Mouse (Mus musculus) layer of hippocampus, adult 8-10 months (tissue): ENCODE results near the gene Pop5. TPM values are rescaled to one million over a fixed set of nuclear protein-coding genes. Genes with fewer than 3 reads are reported as not detected.
A peak's percentile ranks its signal among the peaks of the same experiment; 100 is the strongest.

ENCODE experiments used
- DNase-seq, 2 experiments: peaks; one replicate each; pipeline ENCODE4 v3.0.0; 2022; ENCODE audit warnings: low spot score in 2 of 2
- total RNA-seq, 4 experiments: library from RNA; stranded (reverse); gene quantifications; 2 replicates each; pipeline ENCODE4 v1.2.4; 2022

Pop5 gene
- total RNA-seq, 4 experiments from 2014 or later, result 89.0 to 104 (median 99.1) TPM

- no peak for DNase-seq
Measured at GRCm38 (mm10) chr5:115214864-115215263, 20.8 kb upstream of the Pop5 start.

GRCm38 (mm10) chr5:115215273-115216185 is 20.1 kb upstream of the Pop5 start:
- DNase-seq, result no peak

- no peak for DNase-seq
Measured at GRCm38 (mm10) chr5:115217998-115218397, 17.6 kb upstream of the Pop5 start.

- peak in 1 of 2 experiments; percentile 40 for DNase-seq
Measured at GRCm38 (mm10) chr5:115220931-115221640, 14.6 kb upstream of the Pop5 start.

GRCm38 (mm10) chr5:115222485-115222884 is 13.2 kb upstream of the Pop5 start:
- DNase-seq, result no peak

- DNase-seq, result no peak
Measured at GRCm38 (mm10) chr5:115230830-115231551, 4.6 kb upstream of the Pop5 start.

GRCm38 (mm10) chr5:115231552-115232120 is 4.0 kb upstream of the Pop5 start:
- no peak for DNase-seq

- DNase-seq, result no peak
Measured at GRCm38 (mm10) chr5:115232516-115232915, 3.1 kb upstream of the Pop5 start.

GRCm38 (mm10) chr5:115233031-115233780 is 2.4 kb upstream of the Pop5 start:
- no peak for DNase-seq

GRCm38 (mm10) chr5:115234519-115234918 is 1.1 kb upstream of the Pop5 start:
- no peak for DNase-seq

GRCm38 (mm10) chr5:115235323-115235771 is 289 bp upstream of the Pop5 start:
- DNase-seq, result peak; percentile 65 to 71

GRCm38 (mm10) chr5:115237803-115238728 is 2.4 kb downstream of the Pop5 start:
- peak; percentile 81 to 90 for DNase-seq

GRCm38 (mm10) chr5:115238729-115239195 is 3.1 kb downstream of the Pop5 start:
- no peak for DNase-seq

- no peak for DNase-seq
Measured at GRCm38 (mm10) chr5:115240191-115240590, 4.6 kb downstream of the Pop5 start.

- DNase-seq, result no peak
Measured at GRCm38 (mm10) chr5:115255472-115255871, 19.8 kb downstream of the Pop5 start.

- DNase-seq, result no peak
Measured at GRCm38 (mm10) chr5:115256909-115257546, 21.4 kb downstream of the Pop5 start.

GRCm38 (mm10) chr5:115260356-115260755 is 24.7 kb downstream of the Pop5 start:
- no peak for DNase-seq

GRCm38 (mm10) chr5:115261141-115261540 is 25.5 kb downstream of the Pop5 start:
- no peak for DNase-seq

- no peak for DNase-seq
Measured at GRCm38 (mm10) chr5:115261880-115262279, 26.2 kb downstream of the Pop5 start.
